Mouse (Mus musculus) left cerebral cortex, postnatal 10 days (tissue): Measurements from ENCODE around the gene 2310034G01Rik. TPM values are rescaled to one million over a fixed set of nuclear protein-coding genes. Genes with fewer than 3 reads are reported as not detected.

ENCODE experiments used
- DNase-seq, 2 experiments: peaks; one replicate each; pipeline ENCODE4 v3.0.0; 2021 to 2022; ENCODE audit warnings: low spot score in 2 of 2, mixed read lengths in 1 of 2; ENCODE audit errors: extremely low spot score in 1 of 2
- intact Hi-C: fragments of 180-260 bp; cut with DNase I; formaldehyde crosslinking; loops from one replicate; pipeline ENCODE4 v1.15.1; 2025
- microRNA-seq: library from miRNA; unstranded; fragments of <30 nt; microRNA quantifications from one replicate; pipeline ENCODE4 v1.2.0, GENCODE M21; 2022
- total RNA-seq, 2 experiments: library from RNA; stranded (reverse); gene quantifications; 2 replicates each; pipeline ENCODE4 v1.2.3; 2021

Gene 2310034G01Rik
- total RNA-seq, 2 experiments from 2014 or later: 0.77 to 0.99 TPM

GRCm38 (mm10) chr19:46306751-46307289 is 43.3 kb downstream of the 2310034G01Rik start:
- intact Hi-C loops: no loop called here

DNA sequence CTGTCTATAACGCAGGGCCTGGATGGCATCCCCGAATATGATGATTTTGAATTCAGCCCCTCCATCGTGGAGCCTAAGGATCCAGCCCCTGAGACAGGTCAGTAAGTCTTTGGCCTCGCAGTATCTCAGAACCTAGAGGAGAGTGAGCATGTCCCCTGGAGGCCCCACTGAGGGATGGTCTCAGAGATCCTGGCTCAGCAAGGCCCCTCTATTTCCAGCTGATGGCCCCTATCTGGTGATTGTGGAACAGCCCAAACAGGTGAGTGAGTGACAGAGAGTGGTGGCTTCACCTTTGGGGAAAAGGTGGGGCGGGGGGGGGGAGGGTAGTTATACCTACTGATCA is 43.9 kb downstream of the 2310034G01Rik start:
- no peak for DNase-seq
- intact Hi-C loops: no loop called here

More at GRCm38 (mm10) chr19:46306751-46307289, 43.3 kb downstream of the 2310034G01Rik start:
- DNase-seq: peak in 1 of 2 experiments; percentile 21

GRCm38 (mm10) chr19:46305432-46306267 is 44.5 kb downstream of the 2310034G01Rik start:
- intact Hi-C loops: loop anchor here (2.0 kb wide), 1 partner anchor 169 kb away; no protein-coding TSS in a partner anchor
- DNase-seq: peak in 1 of 2 experiments; percentile 91

DNA sequence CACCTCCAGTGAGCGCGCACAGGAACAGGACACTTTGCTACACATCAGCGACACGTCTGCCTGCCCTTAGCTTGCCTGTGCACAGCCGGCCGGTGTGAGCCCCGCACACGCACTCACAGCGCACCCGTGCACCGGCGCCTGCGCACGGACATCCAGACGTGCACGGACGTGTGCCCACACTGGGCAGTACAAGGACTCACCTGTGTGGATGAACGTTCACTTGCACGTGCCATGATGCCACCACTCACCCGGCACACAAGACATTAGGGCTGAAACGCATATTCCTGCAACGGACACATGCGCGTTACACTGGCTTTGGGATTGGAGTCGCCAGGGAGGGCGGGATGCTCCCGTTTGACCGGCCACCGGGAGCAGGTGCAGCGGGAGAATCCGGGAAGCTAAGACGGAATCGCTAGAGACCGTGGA is 45.2 kb downstream of the 2310034G01Rik start:
- intact Hi-C loops: loop anchor here (2.0 kb wide), 1 partner anchor 168 kb away; no protein-coding TSS in a partner anchor
- DNase-seq: no peak

DNA sequence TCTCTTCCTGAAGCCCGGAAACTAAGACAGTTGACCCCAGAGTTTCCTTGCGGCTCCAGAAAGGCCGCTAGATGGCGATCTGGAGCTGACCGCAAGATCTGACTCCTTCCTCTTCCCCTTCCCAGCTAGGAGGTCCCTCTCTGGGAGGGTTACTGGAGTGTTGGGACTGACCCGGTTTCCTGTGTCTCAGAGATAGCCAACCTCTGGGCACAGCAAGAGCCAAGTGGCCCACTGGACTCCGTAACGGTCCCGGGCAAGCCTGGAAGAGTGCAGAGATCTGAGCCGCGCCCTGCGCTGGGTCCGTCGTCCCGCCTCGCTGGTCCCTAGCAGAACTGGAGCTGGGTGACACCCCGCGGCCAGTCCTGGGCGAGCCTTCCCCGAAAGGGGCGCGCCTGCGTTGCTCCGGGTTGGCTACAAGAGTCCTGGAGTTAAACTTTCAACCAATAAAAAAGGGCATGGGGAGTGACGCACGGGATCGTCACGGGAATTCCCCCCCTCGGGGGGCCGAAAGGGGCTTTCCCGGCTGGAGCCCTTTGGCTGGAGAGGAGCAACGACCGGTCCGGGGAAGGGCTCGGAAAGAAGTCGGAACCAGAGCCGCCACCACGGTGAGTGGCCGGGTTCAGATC is 45.8 kb downstream of the 2310034G01Rik start, which contains the start of gene Nfkb2:
Nfkb2 (plus strand) TSS at position 105 of the 626 bp plus-strand sequence.
- DNase-seq: peak; percentile 77 to 95
- intact Hi-C loops: loop anchor here (2.0 kb wide), 1 partner anchor 168 kb away; no protein-coding TSS in a partner anchor

GRCm38 (mm10) chr19:46303251-46304215 is 46.6 kb downstream of the 2310034G01Rik start:
- no peak for DNase-seq
- intact Hi-C loops: loop anchor here (2.0 kb wide), 1 partner anchor 167 kb away; no protein-coding TSS in a partner anchor

- intact Hi-C loops: no loop called here
- DNase-seq: no peak
Measured at GRCm38 (mm10) chr19:46302551-46302950, 47.6 kb downstream of the 2310034G01Rik start.

DNA sequence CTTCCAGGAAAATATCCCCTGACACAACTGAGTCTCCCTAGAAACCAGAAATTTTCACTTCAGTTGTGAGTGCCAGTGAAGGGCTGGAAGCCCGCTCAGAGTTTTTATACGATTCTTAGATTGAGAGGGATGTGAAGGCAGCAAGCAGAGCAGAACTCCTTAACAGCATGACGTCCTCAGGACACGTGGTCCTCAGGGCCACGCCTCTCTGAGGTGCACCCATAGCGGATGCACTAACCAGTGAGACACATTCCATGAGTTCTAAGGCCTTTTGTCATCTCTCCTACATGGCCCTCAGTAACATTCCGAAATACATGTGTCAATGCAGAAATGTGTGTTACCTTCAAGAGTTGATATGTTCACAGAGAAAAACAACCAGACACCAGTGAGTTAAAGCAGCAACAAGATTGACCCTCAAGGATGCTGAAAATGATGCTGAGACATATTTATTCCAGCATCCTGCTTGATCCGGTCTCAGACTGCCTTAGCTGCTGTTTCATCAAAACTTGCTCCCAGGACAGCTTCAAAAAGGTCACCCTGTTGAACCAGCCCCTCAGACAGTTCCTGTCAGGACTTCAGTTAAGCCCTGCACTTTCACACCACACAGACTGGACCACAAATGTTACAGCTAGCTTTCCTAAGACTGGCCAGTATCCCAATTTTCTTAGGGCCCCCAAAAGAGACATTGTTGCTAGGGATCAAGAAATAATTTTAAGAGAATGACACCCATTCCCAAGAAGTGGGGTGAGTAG is 49.6 kb downstream of the 2310034G01Rik start:
- no peak for DNase-seq
- intact Hi-C loops: no loop called here

Small RNAs within 50 kb of the gene (microRNA-seq; reads per million reads assigned to microRNA genes)
- 1.7 reads per million for gene Mir146b

Other genes starting within 250 kb of the 2310034G01Rik start
- gene Elovl3, start 218.4 kb downstream of the 2310034G01Rik start, total RNA-seq: not detected
- not detected for gene Pitx3, start 202.0 kb downstream of the 2310034G01Rik start, total RNA-seq
- gene Gbf1, start 197.8 kb downstream of the 2310034G01Rik start, total RNA-seq: 100 to 1,000 TPM; 100 TPM
- gene Nfkb2, start 46.0 kb downstream of the 2310034G01Rik start, total RNA-seq: 1 to 10 TPM; 2.0 to 2.4 TPM
- gene Psd, start 23.1 kb downstream of the 2310034G01Rik start, total RNA-seq: 100 to 1,000 TPM; 631 to 653 TPM
- gene Fbxl15, start 22.1 kb downstream of the 2310034G01Rik start, total RNA-seq: 10 to 100 TPM; 25.9 to 29.2 TPM
- 100 to 1,000 TPM; 183 to 200 TPM for gene Cuedc2, start 11.6 kb downstream of the 2310034G01Rik start, total RNA-seq
- gene Mfsd13a, start 9.2 kb downstream of the 2310034G01Rik start, total RNA-seq: 10 to 100 TPM; 22.0 to 23.5 TPM
- gene Actr1a, start 45.4 kb upstream of the 2310034G01Rik start, total RNA-seq: 100 to 1,000 TPM; 257 to 271 TPM
- gene Sufu, start 46.6 kb upstream of the 2310034G01Rik start, total RNA-seq: 10 to 100 TPM; 16.7 to 18.8 TPM
- gene Trim8, start 151.4 kb upstream of the 2310034G01Rik start, total RNA-seq: 100 to 1,000 TPM; 101 to 108 TPM
- gene Arl3, start 222.9 kb upstream of the 2310034G01Rik start, total RNA-seq: 100 to 1,000 TPM; 103 to 104 TPM
- gene Sfxn2, start 223.1 kb upstream of the 2310034G01Rik start, total RNA-seq: 1 to 10 TPM; 7.8 to 8.1 TPM
- gene Wbp1l, start 248.8 kb upstream of the 2310034G01Rik start, total RNA-seq: 10 to 100 TPM; 35.2 to 41.7 TPM